Mouse (Mus musculus) intestine, embryonic 14.5 days (tissue): Measurements from ENCODE around the gene Cxcl10. TPM values are rescaled to one million over a fixed set of nuclear protein-coding genes. Genes with fewer than 3 reads are reported as not detected.

Experiments
- ATAC-seq: fragments of 200-750 bp; cut with Nextera tagmentation; replicated peaks from 2 replicates; pipeline ENCODE4 v1.8.0; 2017; ENCODE audit warnings: low read depth, moderate number of reproducible peaks, moderate TSS enrichment, moderate library complexity; ENCODE audit not compliant: low FRiP score, low TSS enrichment
- DNase-seq: peaks from one replicate; pipeline ENCODE4 v3.0.0-alpha.2; 2018; ENCODE audit warnings: low spot score
- H3K27ac ChIP-seq: fragments of 300-500 bp; sonication (generic); 2 replicates; pipeline ENCODE4 v1.5.1; 2014; ENCODE audit warnings: low read depth, mild to moderate bottlenecking, control low read depth
- H3K27me3 ChIP-seq: fragments of 300-500 bp; sonication (generic); replicated peaks from 2 replicates; pipeline ENCODE4 v1.6.1; 2014; ENCODE audit warnings: low read length, control low read depth; ENCODE audit not compliant: control insufficient read depth, insufficient read depth
- H3K36me3 ChIP-seq: fragments of 300-500 bp; sonication (generic); 2 replicates; pipeline ENCODE4 v1.6.1; 2014; ENCODE audit warnings: low read length, control low read depth; ENCODE audit not compliant: control insufficient read depth, insufficient read depth
- H3K4me1 ChIP-seq: fragments of 300-500 bp; sonication (generic); replicated peaks from 2 replicates; pipeline ENCODE4 v1.6.1; 2014; ENCODE audit warnings: low read length, control low read depth, mixed read lengths; ENCODE audit not compliant: control insufficient read depth, insufficient read depth
- H3K4me2 ChIP-seq: fragments of 300-500 bp; sonication (generic); 2 replicates; pipeline ENCODE4 v1.6.1; 2014; ENCODE audit warnings: low read length
- H3K4me3 ChIP-seq: fragments of 300-500 bp; sonication (generic); 2 replicates; pipeline ENCODE4 v1.5.1; 2014; ENCODE audit warnings: low read depth, low read length, control low read depth, mixed read lengths
- H3K9ac ChIP-seq: fragments of 300-500 bp; sonication (generic); 2 replicates; pipeline ENCODE4 v1.6.1; 2014; ENCODE audit warnings: mild to moderate bottlenecking, low read length
- H3K9me3 ChIP-seq: fragments of 300-500 bp; sonication (generic); 2 replicates; pipeline ENCODE4 v1.6.1; 2016; ENCODE audit warnings: low read length, control low read depth; ENCODE audit not compliant: control insufficient read depth
- WGBS: fragments of 180-500 bp; shearing (Covaris S2); extraction: QIAGEN DNeasy Blood & Tissue Kit; methylation state at CpG from one replicate; pipeline ENCODE4 v1.1.7; 2014; 5-methylcytosine and 5-hydroxymethylcytosine counted together
- polyA plus RNA-seq: library from polyadenylated mRNA; unstranded; fragments of >200 nt; fragmentation: Nextera tagmentation; extraction: Ambion mirVana; gene quantifications from 2 replicates; pipeline ENCODE4 v1.2.1, GENCODE M21; 2014

Gene Cxcl10
- polyA plus RNA-seq, 1 experiment from 2014 or later: 3.3 TPM

DNA sequence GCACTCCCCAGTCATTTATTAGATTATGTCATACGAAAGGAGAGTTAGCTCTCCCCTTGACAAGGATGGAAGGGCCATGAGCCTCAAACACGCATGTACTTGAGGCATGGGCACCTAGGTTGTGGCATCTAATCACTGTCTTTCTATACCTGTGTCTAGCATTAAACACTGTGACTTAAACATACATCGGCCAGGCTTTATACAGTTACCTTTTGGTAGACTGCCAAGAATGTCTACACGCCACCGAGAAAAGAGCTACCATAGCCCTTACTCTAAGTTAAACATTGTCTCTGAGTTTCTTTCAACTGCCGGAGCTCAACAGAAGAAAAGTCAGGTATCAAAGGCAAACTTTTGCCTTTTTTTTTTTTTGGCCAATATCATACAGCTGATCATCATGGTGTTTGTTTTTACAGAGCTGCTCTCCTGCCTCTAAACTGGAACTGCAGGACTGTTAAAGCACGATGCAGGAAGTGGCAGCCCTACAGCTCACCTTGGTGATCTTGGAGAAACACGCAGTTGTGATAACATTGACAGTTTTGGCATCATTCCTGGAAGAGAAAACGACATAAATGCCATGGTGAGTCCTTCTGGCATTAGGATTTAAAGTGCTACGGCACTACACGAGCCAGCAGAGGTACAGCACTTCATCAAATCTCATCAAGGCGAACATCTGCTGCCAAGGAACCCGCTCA, 46.4 kb downstream of the Cxcl10 start:
- no peak for ATAC-seq
- H3K4me3 ChIP-seq: no peak overlapping the region

More for the DNA sequence above, 46.4 kb downstream of the Cxcl10 start:
- no peak overlapping the region for H3K4me2 ChIP-seq
- peaks cover 82% of the 10 kb centered on the region for H3K36me3 ChIP-seq
- DNase-seq: no peak
- H3K4me1 ChIP-seq: no peaks in the 10 kb centered on the region
- H3K27ac ChIP-seq: no peak overlapping the region
- H3K27me3 ChIP-seq: no peaks in the 10 kb centered on the region
- 89% methylated on average over 13 of the region's 13 CpGs for WGBS
- no peaks in the 10 kb centered on the region for H3K9me3 ChIP-seq
- no peak overlapping the region for H3K9ac ChIP-seq

Other genes starting within 250 kb of the Cxcl10 start
- gene Uso1, start 211.0 kb downstream of the Cxcl10 start, polyA plus RNA-seq: 30.8 and 31.5 TPM in 2 replicates
- not detected in 2 replicates for gene U90926, start 133.5 kb downstream of the Cxcl10 start, polyA plus RNA-seq
- gene Ppef2, start 92.6 kb downstream of the Cxcl10 start, polyA plus RNA-seq: 1.5 and 2.0 TPM in 2 replicates
- 22.5 and 23.5 TPM in 2 replicates for gene Naaa, start 70.7 kb downstream of the Cxcl10 start, polyA plus RNA-seq
- 47.4 and 51.3 TPM in 2 replicates for gene Sdad1, start 38.4 kb downstream of the Cxcl10 start, polyA plus RNA-seq
- not detected in 2 replicates for gene Cxcl9, start 20.8 kb downstream of the Cxcl10 start, polyA plus RNA-seq
- 2.5 and 2.6 TPM in 2 replicates for gene Art3, start 17.1 kb downstream of the Cxcl10 start, polyA plus RNA-seq
- gene Nup54, start 86.3 kb upstream of the Cxcl10 start, polyA plus RNA-seq: 57.2 and 62.6 TPM in 2 replicates
- 11.1 and 11.8 TPM in 2 replicates for gene Scarb2, start 157.9 kb upstream of the Cxcl10 start, polyA plus RNA-seq
- not detected in 2 replicates for gene Fam47e, start 206.2 kb upstream of the Cxcl10 start, polyA plus RNA-seq